Comparison of ENCODE assay signal across 8 mouse cellular contexts in genomic region chr9:107570845-107571244, GRCm38 (mm10). TPM values are rescaled to one million over a fixed set of nuclear protein-coding genes. Genes with fewer than 3 reads are reported as not detected.
DNase-seq lines count a peak whose midpoint lies in the region; ATAC-seq and TF ChIP-seq lines count a peak whose summit lies in the region.

No protein-coding gene starts in this region.

- 61% methylated on average over 21 of the region's 21 CpGs for WGBS in heart, embryonic 16.5 days
- WGBS in limb, embryonic 11.5 days: 94% methylated on average over 21 of the region's 21 CpGs
- 94% methylated on average over 21 of the region's 21 CpGs for WGBS in midbrain, postnatal 0 days

- ATAC-seq in heart, embryonic 16.5 days (replicated peaks; ENCODE audit: extremely low read depth, insufficient read depth, low FRiP score): no peak
- ATAC-seq in erythroblast, adult 5-6 weeks (replicated peaks; ENCODE audit: low FRiP score, poor library complexity, severe bottlenecking): peak; percentile 40
- no peak for ATAC-seq in limb, embryonic 11.5 days (ENCODE audit: insufficient number of reproducible peaks, low FRiP score, low TSS enrichment, low read depth)
- no peak for ATAC-seq in midbrain, postnatal 0 days (ENCODE audit: low FRiP score)

- no peaks in the 10 kb centered on the region for H3K9me3 ChIP-seq in heart, embryonic 16.5 days (replicated peaks; ENCODE audit: control insufficient read depth, low read length)
- no peaks in the 10 kb centered on the region for H3K9me3 ChIP-seq in limb, embryonic 11.5 days (ENCODE audit: control insufficient read depth, low read length)
- no peaks in the 10 kb centered on the region for H3K9me3 ChIP-seq in midbrain, postnatal 0 days (ENCODE audit: low read length)

- peak overlapping the region; percentile 75 for H3K4me2 ChIP-seq in heart, embryonic 16.5 days (ENCODE audit: low read depth, low read length)
- H3K4me2 ChIP-seq in limb, embryonic 11.5 days (ENCODE audit: low read depth, severe bottlenecking): peak overlapping the region; percentile 93
- H3K4me2 ChIP-seq in midbrain, postnatal 0 days (ENCODE audit: low read depth, low read length, poor library complexity, severe bottlenecking): peak overlapping the region; percentile 80; the same call in 1 of the 2 replicates

- no peak for DNase-seq in heart, adult 11 months
- no peak for DNase-seq in limb, embryonic 11.5 days (ENCODE audit: low spot score)
- no peak for DNase-seq in midbrain, postnatal 0 days (ENCODE audit: low spot score)
- no peak for DNase-seq in thymus, postnatal 10 days (ENCODE audit: low spot score in 2 of 2)
- DNase-seq in kidney, adult 18-20 months: no peak
- DNase-seq in spleen, adult 12 weeks (ENCODE audit: low spot score): no peak

- no peak for TF ChIP-seq CTCF in midbrain, postnatal 0 days (IDR thresholded peaks at IDR 0.05)

- H3K4me3 ChIP-seq in heart, embryonic 16.5 days (ENCODE audit: low read length): peak overlapping the region; percentile 87
- peak overlapping the region; percentile 84 for H3K4me3 ChIP-seq in limb, embryonic 11.5 days (ENCODE audit: low read depth, low read length)
- no peak overlapping the region; the same call in 1 of the 2 replicates for H3K4me3 ChIP-seq in midbrain, postnatal 0 days (ENCODE audit: low read depth, low read length)

- H3K27me3 ChIP-seq in heart, embryonic 16.5 days (ENCODE audit: control insufficient read depth, insufficient read depth, low read length): no peaks in the 10 kb centered on the region
- no peaks in the 10 kb centered on the region for H3K27me3 ChIP-seq in limb, embryonic 11.5 days (ENCODE audit: control insufficient read depth, insufficient read depth, low read length)
- no peaks in the 10 kb centered on the region for H3K27me3 ChIP-seq in midbrain, postnatal 0 days (ENCODE audit: insufficient read depth, low read length)

- H3K9ac ChIP-seq in heart, embryonic 16.5 days (ENCODE audit: low read length): peak overlapping the region; percentile 9
- H3K9ac ChIP-seq in limb, embryonic 11.5 days (ENCODE audit: low read length): 0 out of 2 replicates have a peak overlapping the region, but pooled peaks have one; percentile 1
- H3K9ac ChIP-seq in midbrain, postnatal 0 days (replicated peaks; ENCODE audit: low read length, poor library complexity, severe bottlenecking): no peak overlapping the region

- H3K4me1 ChIP-seq in heart, embryonic 16.5 days (ENCODE audit: control insufficient read depth, insufficient read depth, low read length): peaks cover 35% of the 10 kb centered on the region
- peaks cover 23% of the 10 kb centered on the region for H3K4me1 ChIP-seq in limb, embryonic 11.5 days (ENCODE audit: control insufficient read depth, insufficient read depth, low read length)
- peaks cover 20% of the 10 kb centered on the region for H3K4me1 ChIP-seq in midbrain, postnatal 0 days (ENCODE audit: insufficient read depth, low read length)

- H3K27ac ChIP-seq in heart, embryonic 16.5 days (ENCODE audit: low read length): peak overlapping the region; percentile 16; the same call in 1 of the 2 replicates
- H3K27ac ChIP-seq in limb, embryonic 11.5 days (replicated peaks; ENCODE audit: low read depth, low read length): no peak overlapping the region
- no peak overlapping the region for H3K27ac ChIP-seq in midbrain, postnatal 0 days (ENCODE audit: low read depth, low read length)

- H3K36me3 ChIP-seq in heart, embryonic 16.5 days (ENCODE audit: control insufficient read depth, insufficient read depth): peaks cover 18% of the 10 kb centered on the region
- H3K36me3 ChIP-seq in limb, embryonic 11.5 days (ENCODE audit: control insufficient read depth, insufficient read depth, low read length): peaks cover 23% of the 10 kb centered on the region; the same call in 1 of the 2 replicates
- peaks cover 15% of the 10 kb centered on the region for H3K36me3 ChIP-seq in midbrain, postnatal 0 days (ENCODE audit: insufficient read depth, low read length)

RNA-seq across cellular contexts. Expression of gene Hyal2, which starts 3.1 kb away (rescaled TPM):
- 87.4 and 87.7 TPM in 2 replicates for polyA plus RNA-seq in heart, embryonic 16.5 days (2015; fragmentation: Nextera tagmentation; extraction: Ambion mirVana)
- total RNA-seq in erythroblast, adult 5-6 weeks (2015; ENCODE audit: low replicate concordance): 1.9 and 2.7 TPM in 2 replicates
- 3.9 and 4.9 TPM in 2 replicates for total RNA-seq in erythroblast, adult 5-6 weeks (2017; ENCODE audit: low replicate concordance)
- polyA plus RNA-seq in limb, embryonic 11.5 days (2014; fragmentation: Nextera tagmentation; extraction: Ambion mirVana): 143 and 155 TPM in 2 replicates
- 65.3 and 65.4 TPM in 2 replicates for total RNA-seq in midbrain, postnatal 0 days (2014; rRNA removed)
- 42.7 and 47.9 TPM in 2 replicates for polyA plus RNA-seq in midbrain, postnatal 0 days (2015; fragmentation: Nextera tagmentation; extraction: Ambion mirVana)

RNA-seq across cellular contexts. Expression of gene Hyal1, which starts 5.9 kb away (rescaled TPM):
- polyA plus RNA-seq in heart, embryonic 16.5 days (2015; fragmentation: Nextera tagmentation; extraction: Ambion mirVana): 7.5 and 8.4 TPM in 2 replicates
- total RNA-seq in erythroblast, adult 5-6 weeks (2015; ENCODE audit: low replicate concordance): 2.7 and 9.8 TPM in 2 replicates
- 4.2 and 7.4 TPM in 2 replicates for total RNA-seq in erythroblast, adult 5-6 weeks (2017; ENCODE audit: low replicate concordance)
- 8.0 and 8.4 TPM in 2 replicates for polyA plus RNA-seq in limb, embryonic 11.5 days (2014; fragmentation: Nextera tagmentation; extraction: Ambion mirVana)
- 2.4 and 3.5 TPM in 2 replicates for total RNA-seq in midbrain, postnatal 0 days (2014; rRNA removed)
- 2.5 and 2.9 TPM in 2 replicates for polyA plus RNA-seq in midbrain, postnatal 0 days (2015; fragmentation: Nextera tagmentation; extraction: Ambion mirVana)

RNA-seq across cellular contexts. Expression of gene Tusc2, which starts 7.8 kb away (rescaled TPM):
- 44.3 and 44.7 TPM in 2 replicates for polyA plus RNA-seq in heart, embryonic 16.5 days (2015; fragmentation: Nextera tagmentation; extraction: Ambion mirVana)
- 6.7 and 8.3 TPM in 2 replicates for total RNA-seq in erythroblast, adult 5-6 weeks (2015; ENCODE audit: low replicate concordance)
- 4.7 and 5.3 TPM in 2 replicates for total RNA-seq in erythroblast, adult 5-6 weeks (2017; ENCODE audit: low replicate concordance)
- 57.3 and 60.2 TPM in 2 replicates for polyA plus RNA-seq in limb, embryonic 11.5 days (2014; fragmentation: Nextera tagmentation; extraction: Ambion mirVana)
- 136 and 142 TPM in 2 replicates for total RNA-seq in midbrain, postnatal 0 days (2014; rRNA removed)
- 132 and 137 TPM in 2 replicates for polyA plus RNA-seq in midbrain, postnatal 0 days (2015; fragmentation: Nextera tagmentation; extraction: Ambion mirVana)

RNA-seq across cellular contexts. Expression of gene Naa80, which starts 7.8 kb away (rescaled TPM):
- 15.1 and 19.2 TPM in 2 replicates for polyA plus RNA-seq in heart, embryonic 16.5 days (2015; fragmentation: Nextera tagmentation; extraction: Ambion mirVana)
- 13.4 and 20.2 TPM in 2 replicates for total RNA-seq in erythroblast, adult 5-6 weeks (2015; ENCODE audit: low replicate concordance)
- 9.5 and 17.9 TPM in 2 replicates for total RNA-seq in erythroblast, adult 5-6 weeks (2017; ENCODE audit: low replicate concordance)
- 14.3 and 16.7 TPM in 2 replicates for polyA plus RNA-seq in limb, embryonic 11.5 days (2014; fragmentation: Nextera tagmentation; extraction: Ambion mirVana)
- 22.7 and 35.4 TPM in 2 replicates for total RNA-seq in midbrain, postnatal 0 days (2014; rRNA removed)
- polyA plus RNA-seq in midbrain, postnatal 0 days (2015; fragmentation: Nextera tagmentation; extraction: Ambion mirVana): 20.4 and 24.4 TPM in 2 replicates

RNA-seq across cellular contexts. Expression of gene Hyal3, which starts 9.8 kb away (rescaled TPM):
- polyA plus RNA-seq in heart, embryonic 16.5 days (2015; fragmentation: Nextera tagmentation; extraction: Ambion mirVana): 0.54 and 0.69 TPM in 2 replicates
- total RNA-seq in erythroblast, adult 5-6 weeks (2015; ENCODE audit: low replicate concordance): 2.3 and 2.9 TPM in 2 replicates
- 1.1 and 1.4 TPM in 2 replicates for total RNA-seq in erythroblast, adult 5-6 weeks (2017; ENCODE audit: low replicate concordance)
- polyA plus RNA-seq in limb, embryonic 11.5 days (2014; fragmentation: Nextera tagmentation; extraction: Ambion mirVana): 0.54 and 0.57 TPM in 2 replicates
- 1.1 and 4.3 TPM in 2 replicates for total RNA-seq in midbrain, postnatal 0 days (2014; rRNA removed)
- 1.8 and 2.2 TPM in 2 replicates for polyA plus RNA-seq in midbrain, postnatal 0 days (2015; fragmentation: Nextera tagmentation; extraction: Ambion mirVana)
